Mouse (Mus musculus) bone marrow macrophage, adult 2 months (primary cell): ENCODE measurements around the gene Tanc1.

Experiments used
- CTCF ChIP-seq: IDR thresholded peaks from 2 replicates; pipeline ENCODE4 v1.5.1; 2012; ENCODE audit warnings: low read depth, mild to moderate bottlenecking, low read length, moderate library complexity
- POLR2A ChIP-seq: IDR thresholded peaks from 2 replicates; pipeline ENCODE4 v1.6.1; 2012; ENCODE audit warnings: mild to moderate bottlenecking, low read depth, low read length, borderline replicate concordance

GRCm38 (mm10) chr2:59813457-59813856 is 201.6 kb downstream of the Tanc1 start:
- no peak for TF ChIP-seq CTCF
- no peak for TF ChIP-seq POLR2A
